Mouse (Mus musculus) kidney, postnatal 0 days (tissue): ENCODE data around the gene Dennd2d. TPM values are rescaled to one million over a fixed set of nuclear protein-coding genes. Genes with fewer than 3 reads are reported as not detected.

Experiments used
- ATAC-seq: fragments of 200-750 bp; cut with Nextera tagmentation; replicated peaks from 2 replicates; pipeline ENCODE4 v1.8.0; 2017; ENCODE audit warnings: low read depth, moderate number of reproducible peaks, moderate TSS enrichment, moderate library complexity; ENCODE audit not compliant: low FRiP score
- DNase-seq: peaks from one replicate; pipeline ENCODE4 v3.0.0-alpha.2; 2016; ENCODE audit warnings: low spot score
- H3K27ac ChIP-seq: fragments of 300-500 bp; sonication (generic); 2 replicates; pipeline ENCODE4 v1.5.1; 2014; ENCODE audit warnings: mild to moderate bottlenecking
- H3K27me3 ChIP-seq: fragments of 300-500 bp; sonication (generic); 2 replicates; pipeline ENCODE4 v1.6.1; 2014; ENCODE audit warnings: low read length, mixed read lengths; ENCODE audit not compliant: insufficient read depth
- H3K36me3 ChIP-seq: fragments of 300-500 bp; sonication (generic); 2 replicates; pipeline ENCODE4 v1.6.1; 2014; ENCODE audit warnings: low read length, mixed read lengths; ENCODE audit not compliant: insufficient read depth
- H3K4me1 ChIP-seq: fragments of 300-500 bp; sonication (generic); replicated peaks from 2 replicates; pipeline ENCODE4 v1.6.1; 2014; ENCODE audit warnings: antibody characterized with exemption, low read length, mixed read lengths; ENCODE audit not compliant: insufficient read depth
- H3K4me2 ChIP-seq: fragments of 300-500 bp; sonication (generic); 2 replicates; pipeline ENCODE4 v1.6.1; 2014; ENCODE audit warnings: mild to moderate bottlenecking, low read length, moderate library complexity, mixed read lengths
- H3K4me3 ChIP-seq: fragments of 300-500 bp; sonication (generic); replicated peaks from 2 replicates; pipeline ENCODE4 v1.5.1; 2014; ENCODE audit warnings: low read depth, low read length
- H3K9ac ChIP-seq: fragments of 300-500 bp; sonication (generic); 2 replicates; pipeline ENCODE4 v1.6.1; 2014; ENCODE audit warnings: low read depth, low read length
- H3K9me3 ChIP-seq: fragments of 300-500 bp; sonication (generic); replicated peaks from 2 replicates; pipeline ENCODE4 v1.6.1; 2016; ENCODE audit warnings: low read length, inconsistent platforms, mixed read lengths
- CTCF ChIP-seq: IDR thresholded peaks from 2 replicates; pipeline ENCODE4 v1.5.1; 2016; ENCODE audit warnings: antibody characterized with exemption, low read depth, mild to moderate bottlenecking, moderate library complexity
- WGBS: fragments of 180-500 bp; shearing (Covaris S2); extraction: QIAGEN DNeasy Blood & Tissue Kit; methylation state at CpG from one replicate; pipeline ENCODE4 v1.1.7; 2014; 5-methylcytosine and 5-hydroxymethylcytosine counted together
- polyA plus RNA-seq: library from polyadenylated mRNA; unstranded; fragments of >200 nt; fragmentation: Nextera tagmentation; extraction: Ambion mirVana; gene quantifications from 2 replicates; pipeline ENCODE4 v1.2.1, GENCODE M21; 2015

The Dennd2d gene
- polyA plus RNA-seq, 1 experiment from 2014 or later: 10.5 TPM

DNA sequence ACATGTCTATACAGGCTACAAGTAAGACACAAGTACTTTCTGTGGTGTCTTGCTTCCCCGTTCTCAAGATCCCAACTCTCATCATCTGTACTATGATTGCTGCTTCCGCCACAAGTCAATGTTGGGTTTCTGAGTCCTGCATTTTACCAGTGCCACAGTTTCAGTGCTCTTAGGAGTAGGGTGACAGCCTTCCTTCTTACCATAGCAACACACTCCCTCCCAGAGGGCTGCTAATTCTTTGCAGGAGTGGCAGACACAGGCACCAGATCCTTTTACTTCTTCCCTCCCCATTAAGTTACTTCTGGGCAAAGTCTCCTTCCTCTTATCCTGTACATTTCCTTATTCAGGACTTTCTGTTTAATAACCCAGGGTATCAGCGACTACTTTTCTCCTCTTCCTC is 2.7 kb downstream of the Dennd2d start:
- Histone ChIP-seq H3K36me3 (no peaks in the 10 kb centered on the region), H3K27me3 (no peaks in the 10 kb centered on the region), H3K9me3 (no peaks in the 10 kb centered on the region), H3K9ac (no peak overlapping the region), H3K4me3 (no peak overlapping the region), H3K27ac (no peak overlapping the region), H3K4me2 (no peak overlapping the region), H3K4me1 (no peaks in the 10 kb centered on the region)
- no peak for TF ChIP-seq CTCF
- ATAC-seq: no peak
- WGBS: 94% methylated on average over 3 of the region's 3 CpGs
- no peak for DNase-seq

- Histone ChIP-seq H3K4me2 (no peak overlapping the region), H3K36me3 (no peaks in the 10 kb centered on the region), H3K4me3 (no peak overlapping the region), H3K9me3 (no peaks in the 10 kb centered on the region), H3K27ac (no peak overlapping the region), H3K4me1 (no peaks in the 10 kb centered on the region), H3K27me3 (no peaks in the 10 kb centered on the region), H3K9ac (no peak overlapping the region)
- no peak for ATAC-seq
- DNase-seq: no peak
- no peak for TF ChIP-seq CTCF
- 78% methylated on average over 5 of the region's 5 CpGs for WGBS
Observed at GRCm38 (mm10) chr3:106485810-106486209, 3.6 kb downstream of the Dennd2d start.

DNA sequence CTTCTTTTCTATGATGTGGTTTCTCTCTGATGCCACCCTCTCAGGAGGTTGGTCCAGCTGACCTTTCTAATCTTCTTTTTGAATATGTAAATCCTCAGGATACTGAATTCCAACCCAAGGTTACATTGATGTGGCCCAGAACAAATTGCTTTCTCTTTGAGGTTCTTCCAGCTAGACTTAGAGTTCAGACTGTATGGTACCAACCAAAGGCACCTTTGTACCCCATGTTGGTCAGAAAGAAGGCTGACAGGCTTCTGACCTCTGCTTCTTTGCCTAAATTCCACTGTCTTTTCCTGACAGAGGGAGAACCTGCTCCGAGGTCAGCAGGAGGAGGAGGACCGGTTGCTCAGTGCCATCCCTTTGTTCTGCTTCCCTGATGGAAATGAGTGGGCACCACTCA is 5.3 kb downstream of the Dennd2d start:
- Histone ChIP-seq H3K27ac (no peak overlapping the region), H3K9me3 (no peaks in the 10 kb centered on the region), H3K9ac (no peak overlapping the region), H3K4me2 (no peak overlapping the region), H3K4me1 (no peaks in the 10 kb centered on the region), H3K36me3 (no peaks in the 10 kb centered on the region), H3K27me3 (no peaks in the 10 kb centered on the region), H3K4me3 (no peak overlapping the region)
- no peak for ATAC-seq
- no peak for DNase-seq
- TF ChIP-seq CTCF: no peak
- 74% methylated on average over 2 of the region's 2 CpGs for WGBS

GRCm38 (mm10) chr3:106490239-106490638 is 8.0 kb downstream of the Dennd2d start:
- Histone ChIP-seq H3K4me2 (no peak overlapping the region), H3K9ac (no peak overlapping the region), H3K27me3 (no peaks in the 10 kb centered on the region), H3K4me3 (no peak overlapping the region), H3K9me3 (no peaks in the 10 kb centered on the region), H3K4me1 (no peaks in the 10 kb centered on the region), H3K36me3 (no peaks in the 10 kb centered on the region), H3K27ac (no peak overlapping the region)
- no peak for TF ChIP-seq CTCF
- ATAC-seq: no peak
- 83% methylated on average over 4 of the region's 4 CpGs for WGBS
- no peak for DNase-seq

DNA sequence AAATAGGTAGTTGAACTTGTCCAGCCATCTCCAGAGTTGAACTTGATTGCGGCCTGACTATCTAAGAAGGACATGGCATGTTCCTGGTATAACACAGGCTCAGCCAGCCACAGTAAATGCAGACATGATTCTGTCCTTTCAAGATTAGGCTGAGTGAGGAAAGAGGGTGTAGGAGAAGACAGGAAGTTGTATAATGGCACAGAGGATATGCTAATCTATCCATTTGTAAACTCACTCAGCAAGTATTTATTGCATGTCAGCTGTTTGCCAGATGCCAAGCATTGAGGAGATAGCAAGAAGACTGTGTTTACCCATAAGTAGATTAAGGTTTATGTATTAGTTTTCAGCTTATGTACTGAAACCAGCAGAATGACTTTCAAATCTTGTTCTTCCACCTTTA is 10.5 kb downstream of the Dennd2d start:
- H3K4me3 ChIP-seq: no peak overlapping the region
- WGBS: 97% methylated on average over 1 of the region's 1 CpGs
- H3K27me3 ChIP-seq: no peaks in the 10 kb centered on the region
- H3K9me3 ChIP-seq: no peaks in the 10 kb centered on the region
- no peak overlapping the region for H3K4me2 ChIP-seq
- no peak for ATAC-seq
- H3K4me1 ChIP-seq: no peaks in the 10 kb centered on the region
- no peaks in the 10 kb centered on the region for H3K36me3 ChIP-seq
- H3K27ac ChIP-seq: no peak overlapping the region
- DNase-seq: no peak
- TF ChIP-seq CTCF: no peak
- no peak overlapping the region for H3K9ac ChIP-seq

GRCm38 (mm10) chr3:106493202-106493601 is 11.0 kb downstream of the Dennd2d start:
- WGBS: 85% methylated on average over 8 of the region's 8 CpGs
- no peak for TF ChIP-seq CTCF
- Histone ChIP-seq H3K9me3 (no peaks in the 10 kb centered on the region), H3K9ac (no peak overlapping the region), H3K27ac (no peak overlapping the region), H3K27me3 (no peaks in the 10 kb centered on the region), H3K36me3 (no peaks in the 10 kb centered on the region), H3K4me3 (no peak overlapping the region), H3K4me1 (no peaks in the 10 kb centered on the region), H3K4me2 (no peak overlapping the region)
- DNase-seq (no peak), ATAC-seq (no peak)

DNA sequence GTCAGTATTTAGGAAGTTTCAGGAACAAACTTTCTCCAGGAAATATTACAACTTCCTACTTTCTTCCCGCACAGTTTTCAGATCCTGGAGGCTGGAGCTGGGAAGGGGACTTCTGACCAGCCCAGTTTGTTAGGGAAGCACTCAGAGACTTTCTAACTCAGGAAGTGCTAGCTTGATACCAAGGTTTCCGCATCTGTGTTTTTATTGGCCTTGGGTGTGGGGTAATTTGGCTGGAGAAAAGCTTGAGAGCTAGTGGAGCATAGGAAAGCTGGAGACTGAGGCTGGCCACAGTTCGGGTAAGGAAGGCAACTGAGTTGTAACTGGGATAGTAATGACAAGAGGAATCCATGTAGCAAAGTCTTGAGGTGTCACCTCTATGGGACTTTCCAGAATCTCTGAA is 11.7 kb downstream of the Dennd2d start:
- H3K4me3 ChIP-seq: no peak overlapping the region
- no peak overlapping the region for H3K4me2 ChIP-seq

More for the DNA sequence above, 11.7 kb downstream of the Dennd2d start:
- ATAC-seq: no peak
- Histone ChIP-seq H3K4me1 (no peaks in the 10 kb centered on the region), H3K27me3 (no peaks in the 10 kb centered on the region), H3K27ac (no peak overlapping the region), H3K9me3 (no peaks in the 10 kb centered on the region), H3K9ac (no peak overlapping the region), H3K36me3 (no peaks in the 10 kb centered on the region)
- no peak for TF ChIP-seq CTCF
- DNase-seq: no peak
- WGBS: 47% methylated on average over 3 of the region's 3 CpGs
